Mouse (Mus musculus) midbrain, postnatal 0 days (tissue): Measurements from ENCODE around the gene 1700025G04Rik. TPM values are rescaled to one million over a fixed set of nuclear protein-coding genes. Genes with fewer than 3 reads are reported as not detected.
A peak's percentile ranks its signal among the peaks of the same experiment; 100 is the strongest.

Experiments
- ATAC-seq: fragments of 200-750 bp; cut with Nextera tagmentation; 2 replicates; pipeline ENCODE4 v1.8.0; 2017; ENCODE audit warnings: moderate number of reproducible peaks, mild to moderate bottlenecking, moderate TSS enrichment, moderate library complexity; ENCODE audit not compliant: low FRiP score
- DNase-seq: peaks from one replicate; pipeline ENCODE4 v3.0.0-alpha.2; 2015; ENCODE audit warnings: low spot score
- H3K27ac ChIP-seq: fragments of 300-500 bp; sonication (generic); 2 replicates; pipeline ENCODE4 v1.5.1; 2014; ENCODE audit warnings: low read depth, mild to moderate bottlenecking, low read length, mixed read lengths
- H3K27me3 ChIP-seq: fragments of 300-500 bp; sonication (generic); 2 replicates; pipeline ENCODE4 v1.6.1; 2014; ENCODE audit warnings: low read length, control low read depth, mixed read lengths; ENCODE audit not compliant: insufficient read depth
- H3K36me3 ChIP-seq: fragments of 300-500 bp; sonication (generic); 2 replicates; pipeline ENCODE4 v1.6.1; 2014; ENCODE audit warnings: low read length, control low read depth, mixed read lengths; ENCODE audit not compliant: insufficient read depth
- H3K4me1 ChIP-seq: fragments of 300-500 bp; sonication (generic); 2 replicates; pipeline ENCODE4 v1.6.1; 2014; ENCODE audit warnings: mild to moderate bottlenecking, control low read depth, antibody characterized with exemption, low read length, mixed read lengths; ENCODE audit not compliant: insufficient read depth
- H3K4me2 ChIP-seq: fragments of 300-500 bp; sonication (generic); 2 replicates; pipeline ENCODE4 v1.6.1; 2014; ENCODE audit warnings: low read depth, mild to moderate bottlenecking, low read length, mixed read lengths; ENCODE audit not compliant: poor library complexity, severe bottlenecking
- H3K4me3 ChIP-seq: fragments of 300-500 bp; sonication (generic); 2 replicates; pipeline ENCODE4 v1.5.1; 2014; ENCODE audit warnings: low read depth, mild to moderate bottlenecking, low read length, moderate library complexity
- H3K9ac ChIP-seq: fragments of 300-500 bp; sonication (generic); replicated peaks from 2 replicates; pipeline ENCODE4 v1.6.1; 2014; ENCODE audit warnings: mild to moderate bottlenecking, low read length, moderate library complexity, mixed read lengths; ENCODE audit not compliant: poor library complexity, severe bottlenecking
- H3K9me3 ChIP-seq: fragments of 300-500 bp; sonication (generic); 2 replicates; pipeline ENCODE4 v1.6.1; 2016; ENCODE audit warnings: low read length, control low read depth
- CTCF ChIP-seq: IDR thresholded peaks from 2 replicates; pipeline ENCODE4 v1.5.1; 2016; ENCODE audit warnings: antibody characterized with exemption, mild to moderate bottlenecking
- WGBS: fragments of 180-500 bp; shearing (Covaris S2); extraction: QIAGEN DNeasy Blood & Tissue Kit; methylation state at CpG from one replicate; pipeline ENCODE4 v1.1.7; 2014; 5-methylcytosine and 5-hydroxymethylcytosine counted together
- polyA plus RNA-seq: library from polyadenylated mRNA; unstranded; fragments of >200 nt; fragmentation: Nextera tagmentation; extraction: Ambion mirVana; gene quantifications from 2 replicates; pipeline ENCODE4 v1.2.1, GENCODE M21; 2015
- total RNA-seq: library from RNA; depleted of rRNA; stranded (reverse); fragments of >200 nt; gene quantifications from 2 replicates; pipeline ENCODE4 v1.2.3, GENCODE M21; 2014

The 1700025G04Rik gene
- total and polyA plus RNA-seq, 2 experiments from 2014 or later, result 22.6 to 24.0 TPM

- no peak for ATAC-seq
- 100% methylated on average over 1 of the region's 1 CpGs for WGBS
- H3K27ac ChIP-seq, result no peak overlapping the region
- H3K27me3 ChIP-seq, result no peaks in the 10 kb centered on the region
- no peaks in the 10 kb centered on the region for H3K36me3 ChIP-seq
- H3K4me2 ChIP-seq, result no peak overlapping the region
- DNase-seq, result no peak
- H3K9me3 ChIP-seq, result no peaks in the 10 kb centered on the region
- no peak overlapping the region for H3K9ac ChIP-seq
- no peak for TF ChIP-seq CTCF
- no peak overlapping the region for H3K4me3 ChIP-seq
- no peaks in the 10 kb centered on the region for H3K4me1 ChIP-seq
Measured at GRCm38 (mm10) chr1:152105246-152105645, 15.3 kb upstream of the 1700025G04Rik start.

DNA sequence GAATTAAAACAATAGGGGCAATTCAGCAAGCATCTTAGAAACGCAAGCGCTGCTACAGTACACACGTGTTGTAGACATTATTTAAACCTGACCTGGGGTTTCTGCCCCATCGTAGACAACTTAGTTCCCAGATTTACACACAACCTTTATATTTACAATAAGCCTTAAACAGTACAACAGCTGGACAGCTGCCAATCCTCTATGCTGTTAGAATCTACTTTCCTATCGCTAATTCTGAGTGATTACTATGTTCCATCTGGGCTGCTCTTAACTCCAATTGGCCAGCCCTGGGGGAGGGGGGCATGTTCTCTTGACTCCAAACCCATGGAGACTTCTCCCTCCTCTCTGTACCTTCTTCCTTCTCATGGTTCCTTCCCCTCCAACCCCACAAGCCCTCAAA, 11.8 kb upstream of the 1700025G04Rik start:
- Histone ChIP-seq H3K4me2 (no peak overlapping the region), H3K9ac (no peak overlapping the region), H3K27ac (no peak overlapping the region), H3K27me3 (no peaks in the 10 kb centered on the region), H3K4me3 (no peak overlapping the region), H3K4me1 (no peaks in the 10 kb centered on the region), H3K36me3 (no peaks in the 10 kb centered on the region), H3K9me3 (no peaks in the 10 kb centered on the region)
- no peak for TF ChIP-seq CTCF
- no peak for DNase-seq
- ATAC-seq, result no peak
- 59% methylated on average over 5 of the region's 5 CpGs for WGBS

DNA sequence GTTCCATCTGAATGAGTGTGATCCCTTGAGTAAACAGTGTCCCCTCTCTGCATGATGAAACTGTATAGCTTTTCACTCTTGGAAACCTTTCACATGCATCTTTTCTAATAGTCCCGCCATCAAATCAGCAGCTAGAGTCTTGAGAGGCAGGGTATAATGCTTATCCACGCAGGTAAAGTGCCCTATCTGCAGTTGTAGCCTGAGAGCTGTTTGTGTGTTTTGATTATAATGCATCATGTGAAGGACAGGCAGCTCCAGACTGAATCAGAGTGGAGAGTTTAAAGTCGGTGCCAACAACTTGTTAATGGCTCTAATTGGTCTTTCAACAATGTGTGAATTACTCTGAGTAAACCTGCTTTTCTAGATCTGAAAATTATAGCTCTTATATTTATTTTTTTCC, 6.1 kb upstream of the 1700025G04Rik start:
- no peak for TF ChIP-seq CTCF
- Histone ChIP-seq H3K9me3 (no peaks in the 10 kb centered on the region), H3K4me1 (no peaks in the 10 kb centered on the region), H3K36me3 (no peaks in the 10 kb centered on the region), H3K4me3 (no peak overlapping the region), H3K27ac (no peak overlapping the region), H3K9ac (no peak overlapping the region), H3K27me3 (0 out of 2 replicates have a peak, but pooled peaks cover 3% of the 10 kb centered on the region), H3K4me2 (no peak overlapping the region)
- 68% methylated on average over 3 of the region's 3 CpGs for WGBS
- DNase-seq, result no peak
- ATAC-seq, result no peak

- Histone ChIP-seq H3K4me1 (peaks cover 17% of the 10 kb centered on the region), H3K27me3 (0 out of 2 replicates have a peak, but pooled peaks cover 3% of the 10 kb centered on the region), H3K27ac (peak overlapping the region; percentile 96), H3K9me3 (no peaks in the 10 kb centered on the region), H3K9ac (peak overlapping the region; percentile 94), H3K4me3 (peak overlapping the region; percentile 93), H3K36me3 (no peaks in the 10 kb centered on the region), H3K4me2 (peak overlapping the region; percentile 85)
- DNase-seq (peak; percentile 62), ATAC-seq (peak; percentile 83)
- WGBS, result 2% methylated on average over 36 of the region's 36 CpGs
- no peak for TF ChIP-seq CTCF
Measured at GRCm38 (mm10) chr1:152090564-152091545, 930 bp upstream of the 1700025G04Rik start.

- peak overlapping the region; percentile 85 for H3K4me2 ChIP-seq
- peaks cover 26% of the 10 kb centered on the region for H3K4me1 ChIP-seq
- peak; percentile 65 for DNase-seq
- peak overlapping the region; percentile 93 for H3K4me3 ChIP-seq
- peak; percentile 59 for ATAC-seq
- H3K9me3 ChIP-seq, result no peaks in the 10 kb centered on the region
- peak overlapping the region; percentile 96 for H3K27ac ChIP-seq
- no peaks in the 10 kb centered on the region for H3K36me3 ChIP-seq
- no peak for TF ChIP-seq CTCF
- H3K9ac ChIP-seq, result peak overlapping the region; percentile 94
- H3K27me3 ChIP-seq, result no peaks in the 10 kb centered on the region
- WGBS, result 0% methylated on average over 15 of the region's 25 CpGs
Measured at GRCm38 (mm10) chr1:152089526-152089925, 399 bp downstream of the 1700025G04Rik start.

GRCm38 (mm10) chr1:152088791-152089401, 1.0 kb downstream of the 1700025G04Rik start:
- WGBS, result under 1% methylated on average over 16 of the region's 16 CpGs
- Histone ChIP-seq H3K36me3 (no peaks in the 10 kb centered on the region), H3K9ac (peak overlapping the region; percentile 94), H3K27me3 (no peaks in the 10 kb centered on the region), H3K4me2 (peak overlapping the region; percentile 85), H3K4me3 (peak overlapping the region; percentile 93), H3K27ac (peak overlapping the region; percentile 96), H3K9me3 (no peaks in the 10 kb centered on the region), H3K4me1 (peaks cover 26% of the 10 kb centered on the region)
- DNase-seq, result peak; percentile 59
- TF ChIP-seq CTCF, result no peak
- no peak for ATAC-seq
